Mouse (Mus musculus) mouse embryonic stem cell (cell line): ENCODE data around the gene Abca1.

Source experiments
- in situ Hi-C, 2 experiments: fragments of 300-500 bp; cut with MboI; formaldehyde crosslinking; loops; 1 replicate in 1 of 2; 3 replicates in 1 of 2; pipeline ENCODE4 v1.14.3; 2019 to 2020; ENCODE audit warnings: low sequenced_read_pairs in 2 of 2, low pct_unique_long_range_greater_than_20kb in 1 of 2, mixed read lengths in 1 of 2; ENCODE audit not compliant: unreplicated experiment in 1 of 2

Abca1 gene

GRCm38 (mm10) chr4:53153061-53153460 lies 6.6 kb downstream of the Abca1 start:
- in situ Hi-C loops = no loop called here

- in situ Hi-C loops = no loop called here
Observed at GRCm38 (mm10) chr4:53152655-53153054, 7.0 kb downstream of the Abca1 start.

- in situ Hi-C loops = no loop called here
Observed at GRCm38 (mm10) chr4:53150516-53150915, 9.2 kb downstream of the Abca1 start.

GRCm38 (mm10) chr4:53149644-53150043 lies 10.1 kb downstream of the Abca1 start:
- in situ Hi-C loops = loop anchor here in 1 of 2 experiments (25.0 kb wide), 1 partner anchor 213 kb away; no protein-coding TSS in a partner anchor

- in situ Hi-C loops = loop anchor here in 1 of 2 experiments (25.0 kb wide), 1 partner anchor 213 kb away; no protein-coding TSS in a partner anchor
Observed at GRCm38 (mm10) chr4:53148817-53149216, 10.9 kb downstream of the Abca1 start.

GRCm38 (mm10) chr4:53147454-53147853 lies 12.2 kb downstream of the Abca1 start:
- in situ Hi-C loops = loop anchor here in 1 of 2 experiments (25.0 kb wide), 1 partner anchor 215 kb away; no protein-coding TSS in a partner anchor

GRCm38 (mm10) chr4:53147046-53147445 lies 12.6 kb downstream of the Abca1 start:
- in situ Hi-C loops = loop anchor here in 1 of 2 experiments (25.0 kb wide), 1 partner anchor 215 kb away; no protein-coding TSS in a partner anchor

GRCm38 (mm10) chr4:53146227-53146949 lies 13.3 kb downstream of the Abca1 start:
- in situ Hi-C loops = loop anchor here in 1 of 2 experiments (25.0 kb wide), 1 partner anchor 216 kb away; no protein-coding TSS in a partner anchor

GRCm38 (mm10) chr4:53145434-53146168 lies 14.1 kb downstream of the Abca1 start:
- in situ Hi-C loops = loop anchor here in 1 of 2 experiments (25.0 kb wide), 1 partner anchor 217 kb away; no protein-coding TSS in a partner anchor

- in situ Hi-C loops = loop anchor here in 1 of 2 experiments (25.0 kb wide), 1 partner anchor 218 kb away; no protein-coding TSS in a partner anchor
Observed at GRCm38 (mm10) chr4:53144571-53144970, 15.1 kb downstream of the Abca1 start.

- in situ Hi-C loops = loop anchor here in 1 of 2 experiments (25.0 kb wide), 1 partner anchor 218 kb away; no protein-coding TSS in a partner anchor
Observed at GRCm38 (mm10) chr4:53144021-53144420, 15.7 kb downstream of the Abca1 start.

- in situ Hi-C loops = loop anchor here in 1 of 2 experiments (25.0 kb wide), 1 partner anchor 222 kb away; no protein-coding TSS in a partner anchor
Observed at GRCm38 (mm10) chr4:53140678-53141077, 19.0 kb downstream of the Abca1 start.

- in situ Hi-C loops = loop anchor here in 1 of 2 experiments (25.0 kb wide), 1 partner anchor 223 kb away; no protein-coding TSS in a partner anchor
Observed at GRCm38 (mm10) chr4:53139495-53139894, 20.2 kb downstream of the Abca1 start.

GRCm38 (mm10) chr4:53138974-53139373 lies 20.7 kb downstream of the Abca1 start:
- in situ Hi-C loops = loop anchor here in 1 of 2 experiments (25.0 kb wide), 1 partner anchor 223 kb away; no protein-coding TSS in a partner anchor

- in situ Hi-C loops = loop anchor here in 1 of 2 experiments (25.0 kb wide), 1 partner anchor 225 kb away; no protein-coding TSS in a partner anchor
Observed at GRCm38 (mm10) chr4:53137087-53137486, 22.6 kb downstream of the Abca1 start.

- in situ Hi-C loops = loop anchor here in 1 of 2 experiments (25.0 kb wide), 1 partner anchor 227 kb away; no protein-coding TSS in a partner anchor
Observed at GRCm38 (mm10) chr4:53134816-53135215, 24.9 kb downstream of the Abca1 start.

- in situ Hi-C loops = loop anchor here in 1 of 2 experiments (25.0 kb wide), 1 partner anchor 228 kb away; no protein-coding TSS in a partner anchor
Observed at GRCm38 (mm10) chr4:53133995-53134394, 25.7 kb downstream of the Abca1 start.

- in situ Hi-C loops = loop anchor here in 1 of 2 experiments (25.0 kb wide), 1 partner anchor 231 kb away; no protein-coding TSS in a partner anchor
Observed at GRCm38 (mm10) chr4:53131538-53131937, 28.2 kb downstream of the Abca1 start.
